Mouse (Mus musculus): ENCODE results near the gene Asb5.
A peak's percentile ranks its signal among the peaks of the same experiment; 100 is the strongest.
"Not testable (repeated sequence)": the region's sequence is repeated elsewhere in the genome, so short reads cannot be mapped to it uniquely, and the experiment has no call there.

The Asb5 gene

DNA sequence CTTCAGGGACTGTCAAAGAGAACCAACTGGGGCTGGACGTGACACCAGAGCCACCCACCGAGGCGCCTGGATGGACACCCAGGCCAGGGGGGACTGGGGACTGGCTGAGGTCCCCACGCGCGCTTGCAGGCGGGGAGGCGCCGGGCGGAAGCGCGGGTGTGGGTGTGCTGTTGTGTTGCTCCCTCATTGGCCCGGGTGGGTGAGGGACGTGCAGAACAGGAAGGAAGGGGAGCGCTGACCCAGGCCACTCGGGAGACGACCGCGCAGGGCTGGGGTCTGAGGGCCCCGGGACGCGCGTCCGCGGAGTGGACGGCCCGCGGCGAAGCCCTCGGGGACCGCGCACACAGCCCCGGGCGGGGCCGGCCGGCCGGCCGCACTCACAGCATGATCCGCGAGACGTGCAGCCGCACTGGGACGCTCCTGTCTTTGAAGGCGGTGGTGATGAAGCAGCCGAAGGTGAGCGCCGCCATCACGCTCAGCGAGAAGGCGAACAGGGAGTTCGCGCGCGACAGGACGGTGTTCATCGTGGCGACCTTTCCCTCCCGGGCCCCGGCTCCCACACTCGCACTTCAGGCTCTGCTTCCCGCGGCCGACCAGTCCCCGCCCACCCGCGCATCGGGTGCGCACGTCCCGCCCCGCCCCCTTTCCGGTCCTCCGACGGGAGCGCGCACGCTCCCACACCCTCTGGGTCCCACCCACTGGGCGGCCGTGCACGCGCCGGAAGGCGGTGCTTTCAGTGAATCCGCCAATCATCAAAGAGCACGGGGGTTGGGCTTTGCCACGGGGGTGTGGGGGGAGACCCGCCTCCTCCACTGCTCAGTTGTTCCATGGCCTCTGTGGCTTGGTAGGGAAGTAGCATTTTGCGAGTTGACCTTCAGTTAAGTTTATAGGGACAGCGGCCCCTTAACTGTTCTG, at the start of gene Asb5, which contains the start of gene Spcs3:
Gene Asb5 (plus strand): TSS at position 199 of the 915 bp plus-strand sequence.
Gene Spcs3 (minus strand): TSS at position 617 of the 915 bp plus-strand sequence.
- DNase-seq (ENCODE audit: low spot score), result peak; percentile 95

DNA sequence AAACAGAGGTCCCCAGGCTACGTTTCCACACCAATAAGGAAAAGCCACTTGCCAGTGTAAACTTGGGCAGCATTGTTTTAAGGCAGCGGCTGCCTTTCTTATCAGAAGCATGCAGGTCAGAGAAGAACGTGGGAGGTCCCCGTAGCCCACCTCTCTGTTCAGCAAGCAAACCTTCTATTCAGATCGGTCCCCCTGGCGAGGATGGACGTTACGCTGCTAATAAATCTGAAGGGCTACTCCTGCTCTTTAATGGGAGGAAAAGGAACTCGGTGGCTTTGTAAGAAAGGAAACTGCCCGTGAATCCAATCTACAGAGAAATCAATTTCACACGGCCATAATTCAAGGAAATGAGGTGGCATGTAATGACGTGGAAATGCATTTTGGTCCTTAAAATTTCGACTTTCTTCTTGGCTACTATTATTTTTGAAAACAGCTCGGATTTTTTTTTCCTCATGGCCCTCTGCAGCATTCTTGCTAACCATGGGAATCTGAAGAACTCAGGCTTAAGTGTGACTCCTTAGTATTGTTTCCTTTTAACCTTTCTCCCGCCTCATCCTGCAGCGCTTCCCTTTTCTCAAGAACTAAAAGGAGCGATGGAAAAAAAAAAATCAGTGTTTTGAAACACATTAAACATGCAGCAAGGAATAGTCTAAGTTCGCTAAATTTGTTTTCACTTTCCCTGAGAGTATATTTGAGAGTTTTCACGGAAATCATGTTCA, 42.7 kb upstream of the Asb5 start:
- no peak for DNase-seq (ENCODE audit: low spot score)

DNA sequence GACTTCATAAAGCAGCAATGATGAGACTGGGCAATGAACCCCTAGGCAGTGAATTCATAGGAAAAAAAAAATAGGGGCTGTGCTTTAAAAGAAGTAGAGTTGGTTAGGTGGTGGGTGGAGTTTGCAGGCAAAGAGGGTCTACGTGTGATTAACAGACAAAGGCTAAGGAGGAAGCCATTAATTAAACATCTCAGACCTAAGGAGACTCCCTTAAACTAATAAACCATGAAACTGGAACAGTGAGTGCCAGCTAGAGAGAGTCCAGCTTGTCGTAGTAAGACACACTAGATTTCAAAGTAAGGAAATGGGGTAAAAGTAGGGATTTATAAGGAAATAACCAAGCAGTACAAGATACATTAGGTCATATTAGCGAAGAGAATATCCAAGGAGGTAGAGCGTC, 40.9 kb upstream of the Asb5 start:
- DNase-seq (ENCODE audit: low spot score), result no peak

- DNase-seq (ENCODE audit: low spot score), result no peak
Observed at GRCm38 (mm10) chr8:54491057-54491690, 38.2 kb upstream of the Asb5 start.

DNA sequence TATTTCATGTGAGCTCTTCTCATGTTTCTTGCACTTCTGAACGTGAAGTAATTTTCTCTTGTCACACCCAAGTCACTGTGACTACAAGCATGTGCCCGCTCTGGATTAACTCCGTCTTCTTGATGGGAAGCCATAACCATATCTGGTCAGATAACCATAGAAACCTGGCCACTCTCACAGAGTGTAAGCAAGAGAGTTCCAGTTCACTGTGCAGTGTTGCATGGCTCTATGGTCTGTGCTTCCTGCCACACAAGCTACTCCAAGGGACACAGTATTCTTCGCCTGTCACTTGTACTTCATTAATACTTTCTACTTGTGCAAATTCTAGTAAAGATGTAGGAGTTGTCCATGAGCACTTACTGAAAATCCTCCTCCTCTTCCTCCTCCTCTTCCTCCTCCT, 37.4 kb upstream of the Asb5 start:
- no peak for DNase-seq (ENCODE audit: low spot score)

GRCm38 (mm10) chr8:54493110-54493509, 36.3 kb upstream of the Asb5 start:
- DNase-seq (ENCODE audit: low spot score), result no peak

- no peak for DNase-seq (ENCODE audit: low spot score)
Observed at GRCm38 (mm10) chr8:54493915-54494314, 35.5 kb upstream of the Asb5 start.

- DNase-seq (ENCODE audit: low spot score), result no peak
Observed at GRCm38 (mm10) chr8:54503104-54503503, 26.3 kb upstream of the Asb5 start.

- no peak for DNase-seq (ENCODE audit: low spot score)
Observed at GRCm38 (mm10) chr8:54505060-54505459, 24.3 kb upstream of the Asb5 start.

DNA sequence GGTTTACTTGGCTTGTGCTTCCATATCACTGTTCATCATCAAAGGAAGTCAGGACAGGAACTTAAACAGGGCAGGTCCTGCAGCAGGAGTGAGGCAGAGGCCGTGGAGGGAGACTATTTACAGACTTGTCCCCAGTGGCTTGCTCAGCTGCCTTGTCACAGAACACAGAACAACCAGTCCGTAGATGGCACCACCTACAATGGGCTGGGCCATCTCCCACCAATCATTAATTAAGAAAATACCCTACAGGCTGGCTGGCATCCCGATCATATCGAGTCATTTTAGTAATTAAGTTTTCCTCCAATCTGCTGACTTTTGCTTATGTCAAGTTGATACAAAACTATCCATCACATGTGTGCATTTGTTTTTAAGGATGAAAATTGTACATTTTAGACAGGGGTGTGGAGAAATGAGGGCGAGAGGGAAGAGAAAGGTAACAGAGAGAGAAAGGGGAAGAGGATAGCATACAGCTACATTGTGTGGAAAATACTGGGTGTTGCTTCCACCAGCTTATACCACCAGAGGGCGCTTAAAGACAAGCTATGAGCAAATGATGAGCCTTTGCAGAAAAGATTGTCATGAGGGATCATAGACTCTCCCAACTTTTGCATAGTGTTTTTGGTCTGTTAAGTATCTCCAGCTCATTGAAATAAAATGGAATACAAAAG, 21.8 kb upstream of the Asb5 start:
- DNase-seq (ENCODE audit: low spot score), result peak; percentile 44

DNA sequence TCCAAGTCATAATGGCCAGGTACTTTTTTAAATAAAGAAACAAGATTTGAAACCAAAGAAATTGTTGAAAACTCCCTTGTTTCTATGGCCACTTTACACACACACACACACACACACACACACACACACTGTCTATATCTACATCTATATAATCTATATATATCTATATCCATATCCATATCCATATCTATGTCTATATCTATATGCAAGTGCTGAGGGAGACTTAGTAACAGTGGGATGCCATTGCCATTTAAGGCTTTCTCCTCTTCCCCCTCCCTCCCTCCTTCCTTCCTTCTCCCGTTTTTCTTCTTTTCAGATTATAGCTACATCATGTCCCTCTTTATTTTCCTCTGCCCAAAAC, 21.3 kb upstream of the Asb5 start:
- DNase-seq (ENCODE audit: low spot score), result no peak

DNA sequence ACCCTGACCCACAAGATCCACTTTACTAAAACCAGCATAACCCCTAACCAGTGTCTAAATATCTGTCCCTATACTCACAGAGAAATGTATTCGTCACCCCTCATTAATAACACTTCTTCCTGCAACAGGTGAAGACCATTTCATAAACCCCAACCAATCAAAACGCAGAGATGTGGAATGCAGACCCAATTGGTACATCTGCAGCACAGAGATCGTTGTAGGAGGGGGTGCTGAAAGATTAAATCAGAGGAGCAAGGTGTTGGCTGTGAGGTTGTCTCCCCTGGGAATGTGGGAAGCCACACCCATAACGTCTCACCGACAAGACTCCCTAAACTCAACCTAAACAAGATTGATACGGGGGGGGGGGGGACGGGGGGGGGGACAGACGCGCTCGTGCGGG, 20.6 kb upstream of the Asb5 start:
- DNase-seq (ENCODE audit: low spot score), result no peak

- no peak for DNase-seq (ENCODE audit: low spot score)
Observed at GRCm38 (mm10) chr8:54509221-54509721, 20.1 kb upstream of the Asb5 start.

DNA sequence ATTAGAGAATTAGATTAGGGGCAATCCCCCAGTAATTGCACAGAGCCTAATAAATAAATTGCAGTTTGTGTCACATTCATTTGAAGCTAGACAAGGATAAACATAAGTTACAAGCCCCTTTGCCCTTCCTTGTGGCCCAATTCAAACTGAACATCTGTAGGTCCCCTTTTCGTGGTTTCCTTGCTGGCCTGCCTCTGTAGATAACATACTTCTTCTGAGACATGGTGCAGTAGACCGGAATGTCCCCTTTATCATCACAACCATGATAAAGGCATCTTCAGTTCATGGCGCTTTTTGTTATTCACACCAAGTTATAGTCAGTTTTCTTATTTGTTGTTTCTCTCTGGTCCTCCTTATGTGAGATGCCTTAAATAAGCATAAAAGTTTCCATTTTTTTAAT, 17.6 kb upstream of the Asb5 start:
- no peak for DNase-seq (ENCODE audit: low spot score)

DNA sequence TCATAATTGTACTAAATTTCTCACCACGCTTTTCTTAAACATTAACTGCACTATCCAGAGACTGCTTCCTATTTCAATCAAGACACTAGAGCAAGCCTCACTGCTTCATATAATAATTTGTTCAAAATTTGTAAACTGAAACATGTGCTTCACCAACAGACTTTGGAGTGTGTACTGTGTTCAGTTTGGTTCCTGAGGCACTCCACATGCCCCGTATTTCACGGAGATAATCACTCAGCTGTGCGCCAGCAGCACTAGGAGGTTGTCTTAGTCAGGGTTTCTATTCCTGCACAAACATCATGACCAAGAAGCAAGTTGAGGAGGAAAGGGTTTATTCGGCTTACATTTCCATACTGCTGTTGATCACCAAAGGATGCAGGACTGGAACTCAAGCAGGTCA, 17.2 kb upstream of the Asb5 start:
- DNase-seq (ENCODE audit: low spot score), result not testable (repeated sequence)

- DNase-seq (ENCODE audit: low spot score), result no peak
Observed at GRCm38 (mm10) chr8:54518756-54519460, 10.5 kb upstream of the Asb5 start.

- no peak for DNase-seq (ENCODE audit: low spot score)
Observed at GRCm38 (mm10) chr8:54520516-54520915, 8.9 kb upstream of the Asb5 start.

GRCm38 (mm10) chr8:54525606-54526005, 3.8 kb upstream of the Asb5 start:
- DNase-seq (ENCODE audit: low spot score), result no peak

DNA sequence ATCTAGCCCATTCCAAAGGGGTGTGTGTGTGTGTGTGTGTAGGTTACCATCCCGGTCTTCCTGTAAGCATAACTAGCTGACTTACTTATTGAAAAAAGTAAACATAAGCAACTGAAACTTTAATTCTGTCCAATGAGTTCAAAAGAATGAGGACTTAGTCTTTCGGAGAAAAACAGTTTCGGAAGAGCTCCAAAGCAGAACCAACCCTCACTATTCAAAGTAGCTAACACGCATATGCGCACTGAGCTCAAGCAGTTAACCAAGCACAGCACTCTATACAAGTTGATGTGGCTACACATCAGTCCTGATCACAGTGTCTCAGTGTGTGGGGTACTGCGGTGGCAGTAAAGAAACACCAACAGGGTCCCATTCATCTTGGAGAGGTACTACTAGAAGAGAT, 2.7 kb upstream of the Asb5 start:
- DNase-seq (ENCODE audit: low spot score), result no peak

DNA sequence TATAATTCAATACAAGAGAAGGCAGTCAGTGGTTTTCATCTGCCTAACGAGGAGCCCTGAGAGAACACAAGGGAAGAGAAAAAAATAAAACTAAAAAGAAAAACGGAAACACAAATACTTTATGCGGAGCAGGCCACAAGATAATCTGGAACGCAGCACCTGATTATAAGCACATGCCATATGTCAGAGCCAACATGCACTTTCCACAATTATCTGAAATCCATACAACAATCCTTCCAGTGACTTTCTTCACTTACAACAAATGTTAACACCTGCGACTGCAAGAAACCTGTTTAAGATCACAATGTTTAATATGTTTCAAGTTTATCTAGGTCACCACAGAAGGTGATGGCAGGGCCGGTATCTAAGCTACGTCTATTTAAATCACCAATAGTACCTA, 809 bp upstream of the Asb5 start:
- no peak for DNase-seq (ENCODE audit: low spot score)

DNA sequence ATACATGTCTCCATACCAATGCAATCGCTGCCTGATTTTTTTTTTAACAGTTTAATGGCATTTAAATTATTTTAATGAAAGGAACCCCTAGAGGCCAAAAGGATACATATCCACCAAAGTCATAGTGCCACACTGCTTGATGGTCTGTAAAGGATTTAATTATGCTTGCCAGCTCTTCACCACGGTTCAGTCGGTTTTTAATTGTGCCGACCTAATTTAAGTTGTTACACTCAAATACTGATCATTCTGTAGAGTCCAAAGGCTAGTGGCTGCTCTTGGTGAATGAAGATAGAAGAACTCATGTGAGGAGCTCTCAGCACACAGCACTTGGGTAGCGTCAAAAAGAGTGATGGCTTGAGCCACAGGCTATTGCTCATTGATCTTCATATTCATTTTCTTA, 5.8 kb downstream of the Asb5 start:
- no peak for DNase-seq (ENCODE audit: low spot score)

Measured in testis, postnatal 14 days (tissue).